9 mouse cellular contexts compared by ENCODE assay signal in genomic region chr7:132670863-132671165, GRCm38 (mm10).
DNase-seq lines count a peak whose midpoint lies in the region; ATAC-seq and TF ChIP-seq lines count a peak whose summit lies in the region.
"Had no signal": no experiment of that assay in that cellular context is flagged by ENCODE, and none has a peak within 500 bp of the region (broad histone marks: within the 10 kb centered on the region; RNA-seq: fewer than 3 reads in every experiment).

No protein-coding gene starts in this region.

- DNase-seq in layer of hippocampus, adult 2 months (ENCODE audit: low spot score in 2 of 2): no peak
- DNase-seq in layer of hippocampus, adult 9-11 months: no peak
- peak; percentile 73 to 80 for DNase-seq in gastrocnemius, postnatal 36 days
- DNase-seq in lung, postnatal 4 days: peak; percentile 55 to 81
- no peak for DNase-seq in thymus, postnatal 14 days
- no peak for DNase-seq in frontal cortex, postnatal 36 days (ENCODE audit: low spot score in 2 of 2)
- DNase-seq: thymus, postnatal 36 days had no signal

- TF ChIP-seq CTCF in layer of hippocampus, adult 2 months (conservative IDR thresholded peaks at IDR 0.05): no peak

- ATAC-seq in kidney, embryonic 16.5 days (ENCODE audit: low FRiP score, low TSS enrichment): no peak
- ATAC-seq in intestine, embryonic 16.5 days: no peak

- intact Hi-C loops in gastrocnemius, postnatal 36 days (cut with DNase I): loop anchor here (5.0 kb wide), 2 partner anchors 46 to 141 kb away; partner anchors contain the start of gene Fam53b

- no peak overlapping the region for H3K4me2 ChIP-seq in kidney, embryonic 16.5 days (replicated peaks; ENCODE audit: low read depth, low read length)
- no peak overlapping the region for H3K4me2 ChIP-seq in intestine, embryonic 16.5 days (ENCODE audit: low read depth, low read length)

- H3K27me3 ChIP-seq in kidney, embryonic 16.5 days (ENCODE audit: insufficient read depth, low read length): no peaks in the 10 kb centered on the region
- no peaks in the 10 kb centered on the region for H3K27me3 ChIP-seq in intestine, embryonic 16.5 days (replicated peaks; ENCODE audit: control insufficient read depth, insufficient read depth, low read length)

- no peak overlapping the region for H3K9ac ChIP-seq in kidney, embryonic 16.5 days (replicated peaks; ENCODE audit: low read length)
- no peak overlapping the region for H3K9ac ChIP-seq in intestine, embryonic 16.5 days (ENCODE audit: low read depth, low read length)

- no peak overlapping the region for H3K4me3 ChIP-seq in layer of hippocampus, adult 2 months
- no peak overlapping the region for H3K4me3 ChIP-seq in kidney, embryonic 16.5 days (ENCODE audit: low read length)
- H3K4me3 ChIP-seq in intestine, embryonic 16.5 days (ENCODE audit: low read length): no peak overlapping the region

- no peaks in the 10 kb centered on the region; the same call in 1 of the 2 replicates for H3K4me1 ChIP-seq in kidney, embryonic 16.5 days (ENCODE audit: insufficient read depth, low read length)
- peaks cover 19% of the 10 kb centered on the region for H3K4me1 ChIP-seq in intestine, embryonic 16.5 days (ENCODE audit: control insufficient read depth, insufficient read depth, low read length)

- H3K27ac ChIP-seq in layer of hippocampus, adult 2 months: peak overlapping the region; percentile 53; the same call in 1 of the 2 replicates
- peak overlapping the region; percentile 35; the same call in 1 of the 2 replicates for H3K27ac ChIP-seq in kidney, embryonic 16.5 days (ENCODE audit: low read length)
- no peak overlapping the region for H3K27ac ChIP-seq in intestine, embryonic 16.5 days (ENCODE audit: low read length)

- 78% methylated on average over 3 of the region's 3 CpGs for WGBS in kidney, embryonic 16.5 days
- 88% methylated on average over 3 of the region's 3 CpGs for WGBS in intestine, embryonic 16.5 days

- no peaks in the 10 kb centered on the region for H3K36me3 ChIP-seq in kidney, embryonic 16.5 days (ENCODE audit: insufficient read depth, low read length)
- H3K36me3 ChIP-seq in intestine, embryonic 16.5 days (ENCODE audit: control insufficient read depth, insufficient read depth, low read length): no peaks in the 10 kb centered on the region

- H3K9me3 ChIP-seq in kidney, embryonic 16.5 days (ENCODE audit: low read length): no peaks in the 10 kb centered on the region
- H3K9me3 ChIP-seq in intestine, embryonic 16.5 days (ENCODE audit: control insufficient read depth, low read length): no peaks in the 10 kb centered on the region

Comparison
In these comparisons a context has a peak if more than half of its experiments do, and no peak if none do; other contexts are left out.
1. DNase-seq: peak in gastrocnemius, postnatal 36 days (2 of 2) and lung, postnatal 4 days (2 of 2); none in layer of hippocampus, adult 2 months (0 of 2), layer of hippocampus, adult 9-11 months (single experiment), thymus, postnatal 14 days (single experiment) and frontal cortex, postnatal 36 days (0 of 2).